Mouse (Mus musculus): ENCODE results near the gene Mycbp2. TPM values are rescaled to one million over a fixed set of nuclear protein-coding genes. Genes with fewer than 3 reads are reported as not detected.

Gene Mycbp2
- polyA plus RNA-seq, 1 experiment from 2014 or later: 6.7 TPM

- Histone ChIP-seq H3K4me1 (ENCODE audit: control insufficient read depth, low read depth, low read length) (no peaks in the 10 kb centered on the region), H3K36me3 (ENCODE audit: control insufficient read depth, insufficient read depth) (peaks cover 10% of the 10 kb centered on the region)
- no peak for ATAC-seq (ENCODE audit: low read depth)
Measured at GRCm38 (mm10) chr14:103233640-103234593, 112.7 kb downstream of the Mycbp2 start.

DNA sequence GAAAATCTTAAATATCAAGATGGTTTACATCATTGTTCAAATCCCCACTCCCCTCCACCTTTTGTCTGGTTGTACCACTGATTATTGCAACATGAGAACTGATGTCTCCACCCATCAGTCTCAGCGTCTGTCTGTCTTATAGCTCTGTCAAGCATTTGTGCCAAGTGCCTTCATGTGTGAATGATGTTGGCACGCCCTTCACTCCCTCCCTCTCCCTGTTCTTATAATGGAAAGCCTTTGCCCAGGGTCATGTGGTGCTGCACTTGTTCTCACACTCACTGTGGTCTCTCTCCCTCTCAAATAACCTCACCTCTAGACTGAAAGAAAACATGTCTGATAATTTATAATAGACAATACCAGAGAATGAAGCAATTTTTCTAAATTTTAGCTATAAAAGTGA is 124.3 kb downstream of the Mycbp2 start:
- H3K4me1 ChIP-seq (ENCODE audit: control insufficient read depth, low read depth, low read length): no peaks in the 10 kb centered on the region
- H3K4me2 ChIP-seq (ENCODE audit: low read depth, low read length): no peak overlapping the region
- no peak for ATAC-seq (ENCODE audit: low read depth)
- H3K27ac ChIP-seq (ENCODE audit: low read length): no peak overlapping the region
- H3K36me3 ChIP-seq (ENCODE audit: control insufficient read depth, insufficient read depth): peaks cover 11% of the 10 kb centered on the region
- H3K4me3 ChIP-seq (ENCODE audit: low read depth, low read length): no peak overlapping the region
- H3K27me3 ChIP-seq (ENCODE audit: control insufficient read depth, insufficient read depth, low read depth, low read length): no peaks in the 10 kb centered on the region
- 71% methylated on average over 2 of the region's 2 CpGs for WGBS (ENCODE audit: insufficient replicate concordance)
- no peak overlapping the region for H3K9ac ChIP-seq (ENCODE audit: low read depth, low read length)
- no peaks in the 10 kb centered on the region for H3K9me3 ChIP-seq (replicated peaks; ENCODE audit: control insufficient read depth, low read length)

More at GRCm38 (mm10) chr14:103233640-103234593, 112.7 kb downstream of the Mycbp2 start:
- Histone ChIP-seq H3K27me3 (ENCODE audit: control insufficient read depth, insufficient read depth, low read depth, low read length) (no peaks in the 10 kb centered on the region), H3K27ac (ENCODE audit: low read length) (no peak overlapping the region), H3K9ac (ENCODE audit: low read depth, low read length) (no peak overlapping the region), H3K9me3 (replicated peaks; ENCODE audit: control insufficient read depth, low read length) (no peaks in the 10 kb centered on the region), H3K4me2 (ENCODE audit: low read depth, low read length) (no peak overlapping the region), H3K4me3 (ENCODE audit: low read depth, low read length) (no peak overlapping the region)
- WGBS (ENCODE audit: insufficient replicate concordance): 67% methylated on average over 12 of the region's 12 CpGs

DNA sequence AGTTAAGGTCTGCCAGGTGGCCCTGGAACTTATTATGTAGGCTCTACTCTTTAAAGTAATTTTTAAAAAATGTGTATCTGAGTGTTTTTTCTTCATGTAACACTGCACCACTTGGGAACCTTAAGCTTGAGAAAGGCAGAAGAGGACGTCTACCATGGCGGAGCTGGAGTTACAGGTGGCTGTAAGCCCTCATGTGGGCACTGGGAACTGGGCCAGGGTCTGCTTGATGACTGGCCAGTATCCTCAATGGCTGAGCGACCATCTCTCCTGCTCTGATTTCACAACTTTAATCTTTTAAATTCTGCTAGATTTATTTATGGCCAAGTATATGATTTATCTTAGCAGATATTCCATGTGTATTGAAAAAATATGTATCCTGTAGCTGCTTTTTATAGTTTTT is 124.9 kb downstream of the Mycbp2 start:
- no peaks in the 10 kb centered on the region for H3K27me3 ChIP-seq (ENCODE audit: control insufficient read depth, insufficient read depth, low read depth, low read length)
- H3K27ac ChIP-seq (ENCODE audit: low read length): no peak overlapping the region
- no peak overlapping the region for H3K9ac ChIP-seq (ENCODE audit: low read depth, low read length)
- no peaks in the 10 kb centered on the region for H3K4me1 ChIP-seq (ENCODE audit: control insufficient read depth, low read depth, low read length)
- no peak overlapping the region for H3K4me3 ChIP-seq (ENCODE audit: low read depth, low read length)
- no peak overlapping the region for H3K4me2 ChIP-seq (ENCODE audit: low read depth, low read length)
- ATAC-seq (ENCODE audit: low read depth): no peak
- no peaks in the 10 kb centered on the region for H3K9me3 ChIP-seq (replicated peaks; ENCODE audit: control insufficient read depth, low read length)
- WGBS (ENCODE audit: insufficient replicate concordance): 70% methylated on average over 3 of the region's 3 CpGs
- H3K36me3 ChIP-seq (ENCODE audit: control insufficient read depth, insufficient read depth): peaks cover 11% of the 10 kb centered on the region

GRCm38 (mm10) chr14:103216331-103216730 is 130.3 kb downstream of the Mycbp2 start:
- H3K27me3 ChIP-seq (ENCODE audit: control insufficient read depth, insufficient read depth, low read depth, low read length): no peaks in the 10 kb centered on the region
- H3K4me3 ChIP-seq (ENCODE audit: low read depth, low read length): no peak overlapping the region
- no peak for ATAC-seq (ENCODE audit: low read depth)
- no peaks in the 10 kb centered on the region for H3K4me1 ChIP-seq (ENCODE audit: control insufficient read depth, low read depth, low read length)
- 68% methylated on average over 3 of the region's 3 CpGs for WGBS (ENCODE audit: insufficient replicate concordance)
- no peak overlapping the region for H3K27ac ChIP-seq (ENCODE audit: low read length)
- peaks cover 5% of the 10 kb centered on the region for H3K36me3 ChIP-seq (ENCODE audit: control insufficient read depth, insufficient read depth)
- H3K9ac ChIP-seq (ENCODE audit: low read depth, low read length): no peak overlapping the region
- H3K9me3 ChIP-seq (replicated peaks; ENCODE audit: control insufficient read depth, low read length): no peaks in the 10 kb centered on the region
- no peak overlapping the region for H3K4me2 ChIP-seq (ENCODE audit: low read depth, low read length)

DNA sequence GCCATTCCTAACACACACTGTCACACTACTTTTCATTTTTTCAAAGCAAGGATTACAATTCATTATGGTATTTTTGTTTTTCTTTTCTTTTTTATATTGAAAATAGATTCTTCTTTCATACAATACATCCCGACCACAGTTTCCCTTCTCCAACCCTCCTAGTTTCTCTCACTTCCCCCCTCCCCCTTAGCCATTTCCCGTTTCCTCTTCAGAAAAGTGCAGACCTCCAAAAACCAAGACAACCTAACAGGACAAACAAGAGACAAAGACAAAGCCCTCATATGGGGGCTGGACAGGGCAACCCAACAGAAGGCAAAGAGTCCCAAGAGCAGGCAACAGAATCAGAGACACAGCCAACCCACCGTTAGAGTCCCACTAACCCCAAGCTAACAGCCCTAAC is 160.0 kb downstream of the Mycbp2 start:
- WGBS (ENCODE audit: insufficient replicate concordance): 62% methylated on average over 3 of the region's 3 CpGs
- H3K4me3 ChIP-seq (ENCODE audit: low read depth, low read length): no peak overlapping the region
- no peaks in the 10 kb centered on the region for H3K4me1 ChIP-seq (ENCODE audit: control insufficient read depth, low read depth, low read length)
- no peaks in the 10 kb centered on the region for H3K27me3 ChIP-seq (ENCODE audit: control insufficient read depth, insufficient read depth, low read depth, low read length)
- H3K4me2 ChIP-seq (ENCODE audit: low read depth, low read length): no peak overlapping the region
- no peak overlapping the region for H3K27ac ChIP-seq (ENCODE audit: low read length)
- H3K9me3 ChIP-seq (replicated peaks; ENCODE audit: control insufficient read depth, low read length): no peaks in the 10 kb centered on the region
- no peak for ATAC-seq (ENCODE audit: low read depth)
- 0 out of 2 replicates have a peak, but pooled peaks cover 6% of the 10 kb centered on the region for H3K36me3 ChIP-seq (ENCODE audit: control insufficient read depth, insufficient read depth)
- no peak overlapping the region for H3K9ac ChIP-seq (ENCODE audit: low read depth, low read length)

- no peaks in the 10 kb centered on the region for H3K4me1 ChIP-seq (ENCODE audit: control insufficient read depth, low read depth, low read length)
Measured at GRCm38 (mm10) chr14:103186076-103186475, 160.5 kb downstream of the Mycbp2 start.

DNA sequence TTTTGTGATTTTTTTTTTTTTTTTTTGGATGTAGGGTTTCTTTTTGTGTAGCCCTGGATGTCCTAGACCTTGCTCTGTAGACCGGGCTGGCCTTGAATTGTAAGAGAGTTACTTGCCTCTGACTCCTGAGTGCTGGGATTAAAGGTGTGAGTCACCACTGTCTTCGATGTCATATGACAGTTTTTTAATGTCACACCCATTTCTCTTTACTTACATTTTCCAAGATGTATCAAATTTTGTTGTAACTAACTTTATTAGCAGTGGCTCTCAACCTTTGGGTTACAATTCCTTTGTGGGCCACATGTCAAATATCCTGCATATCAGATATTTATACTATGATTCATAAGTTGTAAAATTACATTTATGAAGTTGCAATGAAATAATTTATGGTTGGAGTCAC is 166.5 kb downstream of the Mycbp2 start:
- no peak overlapping the region for H3K4me2 ChIP-seq (ENCODE audit: low read depth, low read length)
- H3K27me3 ChIP-seq (ENCODE audit: control insufficient read depth, insufficient read depth, low read depth, low read length): no peaks in the 10 kb centered on the region
- no peak overlapping the region for H3K4me3 ChIP-seq (ENCODE audit: low read depth, low read length)
- H3K9me3 ChIP-seq (replicated peaks; ENCODE audit: control insufficient read depth, low read length): no peaks in the 10 kb centered on the region
- no peaks in the 10 kb centered on the region for H3K4me1 ChIP-seq (ENCODE audit: control insufficient read depth, low read depth, low read length)
- no peak overlapping the region for H3K9ac ChIP-seq (ENCODE audit: low read depth, low read length)
- H3K36me3 ChIP-seq (ENCODE audit: control insufficient read depth, insufficient read depth): no peaks in the 10 kb centered on the region
- no peak for ATAC-seq (ENCODE audit: low read depth)
- no peak overlapping the region for H3K27ac ChIP-seq (ENCODE audit: low read length)
- 70% methylated on average over 2 of the region's 2 CpGs for WGBS (ENCODE audit: insufficient replicate concordance)

More at GRCm38 (mm10) chr14:103186076-103186475, 160.5 kb downstream of the Mycbp2 start:
- no peaks in the 10 kb centered on the region for H3K27me3 ChIP-seq (ENCODE audit: control insufficient read depth, insufficient read depth, low read depth, low read length)
- no peak overlapping the region for H3K4me2 ChIP-seq (ENCODE audit: low read depth, low read length)
- H3K9ac ChIP-seq (ENCODE audit: low read depth, low read length): no peak overlapping the region
- H3K4me3 ChIP-seq (ENCODE audit: low read depth, low read length): no peak overlapping the region
- 0 out of 2 replicates have a peak, but pooled peaks cover 4% of the 10 kb centered on the region for H3K36me3 ChIP-seq (ENCODE audit: control insufficient read depth, insufficient read depth)
- no peaks in the 10 kb centered on the region for H3K9me3 ChIP-seq (replicated peaks; ENCODE audit: control insufficient read depth, low read length)
- WGBS (ENCODE audit: insufficient replicate concordance): 74% methylated on average over 4 of the region's 4 CpGs
- no peak overlapping the region for H3K27ac ChIP-seq (ENCODE audit: low read length)
- ATAC-seq (ENCODE audit: low read depth): no peak

DNA sequence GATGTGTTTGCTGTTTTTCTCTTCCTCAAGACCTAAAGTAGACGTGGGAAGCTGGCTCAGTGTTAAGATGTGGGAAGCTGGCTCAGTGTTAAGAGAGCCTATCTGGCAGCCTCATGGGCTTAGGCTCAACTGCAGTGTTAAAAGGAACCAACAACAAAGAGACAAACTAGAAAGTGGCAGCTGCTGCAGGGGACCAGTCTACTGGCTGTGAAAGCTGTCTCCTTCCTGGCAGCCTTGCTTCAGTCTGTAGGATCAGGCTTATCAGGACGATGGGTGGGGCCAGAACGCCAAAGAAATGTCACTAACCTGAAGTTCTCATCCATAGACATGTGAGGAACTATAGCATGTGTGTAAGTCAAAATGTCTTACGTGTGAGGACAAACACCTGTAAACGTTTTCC is 183.7 kb downstream of the Mycbp2 start:
- no peaks in the 10 kb centered on the region for H3K4me1 ChIP-seq (ENCODE audit: control insufficient read depth, low read depth, low read length)
- no peak overlapping the region for H3K9ac ChIP-seq (ENCODE audit: low read depth, low read length)
- H3K27ac ChIP-seq (ENCODE audit: low read length): no peak overlapping the region
- H3K4me2 ChIP-seq (ENCODE audit: low read depth, low read length): no peak overlapping the region
- no peak overlapping the region for H3K4me3 ChIP-seq (ENCODE audit: low read depth, low read length)
- no peak for ATAC-seq (ENCODE audit: low read depth)
- no peaks in the 10 kb centered on the region for H3K9me3 ChIP-seq (replicated peaks; ENCODE audit: control insufficient read depth, low read length)
- H3K27me3 ChIP-seq (ENCODE audit: control insufficient read depth, insufficient read depth, low read depth, low read length): no peaks in the 10 kb centered on the region
- H3K36me3 ChIP-seq (ENCODE audit: control insufficient read depth, insufficient read depth): no peaks in the 10 kb centered on the region
- 51% methylated on average over 5 of the region's 5 CpGs for WGBS (ENCODE audit: insufficient replicate concordance)

GRCm38 (mm10) chr14:103155685-103156084 is 190.9 kb downstream of the Mycbp2 start:
- Histone ChIP-seq H3K4me2 (ENCODE audit: low read depth, low read length) (no peak overlapping the region), H3K9ac (ENCODE audit: low read depth, low read length) (no peak overlapping the region), H3K4me3 (ENCODE audit: low read depth, low read length) (no peak overlapping the region), H3K9me3 (replicated peaks; ENCODE audit: control insufficient read depth, low read length) (no peaks in the 10 kb centered on the region), H3K4me1 (ENCODE audit: control insufficient read depth, low read depth, low read length) (no peaks in the 10 kb centered on the region), H3K27me3 (ENCODE audit: control insufficient read depth, insufficient read depth, low read depth, low read length) (no peaks in the 10 kb centered on the region), H3K36me3 (ENCODE audit: control insufficient read depth, insufficient read depth) (peaks cover 10% of the 10 kb centered on the region), H3K27ac (ENCODE audit: low read length) (no peak overlapping the region)
- WGBS (ENCODE audit: insufficient replicate concordance): 77% methylated on average over 7 of the region's 7 CpGs
- no peak for ATAC-seq (ENCODE audit: low read depth)
